Mouse (Mus musculus): Measurements from ENCODE around the gene Gm867.

Gene Gm867

DNA sequence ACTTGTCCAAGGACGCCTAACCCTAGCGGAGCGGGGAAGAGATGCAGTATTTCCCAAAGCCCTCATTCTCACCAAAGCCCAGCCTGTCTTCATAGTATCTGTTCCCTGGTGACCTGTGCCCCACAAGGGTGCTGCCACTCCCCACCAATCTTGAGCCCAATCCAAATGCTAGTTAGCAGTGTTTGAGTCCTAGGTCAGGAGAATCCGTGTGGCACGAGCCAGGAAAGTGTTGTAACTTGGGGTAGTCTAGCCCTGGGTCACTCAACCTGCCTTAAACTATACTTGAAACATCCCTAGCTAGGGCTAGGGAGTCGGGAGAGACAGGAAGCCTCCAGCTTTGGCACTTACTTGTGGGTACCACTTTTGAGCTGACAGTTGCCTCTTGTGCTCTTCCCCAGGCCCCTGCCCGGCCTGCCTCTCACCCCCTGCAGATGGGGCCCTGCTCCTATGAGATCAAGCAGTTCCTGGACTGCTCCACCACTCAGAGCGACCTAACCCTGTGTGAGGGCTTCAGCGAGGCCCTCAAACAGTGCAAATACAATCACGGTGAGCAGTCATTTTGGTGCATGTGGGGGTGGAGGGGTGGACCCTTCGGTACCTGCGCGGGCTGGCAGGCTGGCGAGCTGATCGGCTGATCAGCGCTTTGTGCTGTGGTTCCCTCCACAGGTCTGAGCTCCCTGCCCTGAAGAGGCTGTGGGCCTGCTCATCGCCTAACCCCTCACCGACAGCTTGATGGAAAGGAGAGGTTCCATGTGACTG is 3.4 kb downstream of the Gm867 start:
- no peak for DNase-seq

GRCm38 (mm10) chr10:75935680-75936541 is 4.6 kb downstream of the Gm867 start, which contains the start of gene Mmp11:
Mmp11 (minus strand) TSS chr10:75936496.
- DNase-seq: peak; percentile 82

DNA sequence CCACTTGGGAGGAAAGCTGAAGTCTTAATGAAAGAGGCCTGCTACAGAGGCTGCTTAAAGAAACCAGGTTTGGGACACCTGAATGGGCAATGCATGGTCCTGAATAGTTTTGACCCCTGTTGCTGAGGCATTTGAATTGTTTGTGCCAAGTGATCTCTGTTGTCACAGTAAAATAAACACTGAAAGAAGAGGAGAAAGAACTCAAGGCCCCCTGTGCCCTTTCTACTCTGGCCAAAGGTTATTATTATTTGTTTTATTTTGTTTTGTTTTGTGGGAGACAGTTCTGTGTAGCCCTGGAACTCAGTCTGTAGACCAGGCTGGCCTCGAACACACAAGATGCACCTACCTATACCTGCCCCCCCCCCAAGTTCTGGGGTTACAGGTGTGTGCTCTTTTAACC is 5.5 kb downstream of the Gm867 start:
- DNase-seq: no peak

GRCm38 (mm10) chr10:75932891-75933290 is 7.6 kb downstream of the Gm867 start, which contains the start of gene Chchd10:
Chchd10 (plus strand) TSS chr10:75933130.
- DNase-seq: no peak

- peak; percentile 56 for DNase-seq
These were observed 8.3 kb downstream of the Gm867 start for GRCm38 (mm10) chr10:75932081-75932678.

DNA sequence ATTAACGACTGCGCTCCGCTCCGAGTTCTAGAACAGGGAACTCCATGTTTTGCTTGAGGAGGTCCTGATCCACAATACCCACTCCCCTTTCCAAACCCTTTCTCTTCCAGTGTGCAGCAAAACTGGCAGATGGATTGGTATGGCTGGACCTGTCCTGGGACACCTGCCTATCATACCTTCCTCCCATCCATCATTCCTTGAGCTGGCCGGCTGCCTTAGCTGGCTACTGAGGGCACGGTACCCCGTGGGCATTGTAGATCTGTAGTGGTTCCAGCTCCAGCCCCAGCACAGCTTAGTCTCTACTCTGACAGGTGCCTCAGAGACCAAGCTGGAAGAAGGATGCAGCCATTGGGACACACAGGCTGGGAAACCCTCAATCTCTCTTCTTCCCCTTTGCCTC is 9.2 kb downstream of the Gm867 start:
- DNase-seq: no peak

DNA sequence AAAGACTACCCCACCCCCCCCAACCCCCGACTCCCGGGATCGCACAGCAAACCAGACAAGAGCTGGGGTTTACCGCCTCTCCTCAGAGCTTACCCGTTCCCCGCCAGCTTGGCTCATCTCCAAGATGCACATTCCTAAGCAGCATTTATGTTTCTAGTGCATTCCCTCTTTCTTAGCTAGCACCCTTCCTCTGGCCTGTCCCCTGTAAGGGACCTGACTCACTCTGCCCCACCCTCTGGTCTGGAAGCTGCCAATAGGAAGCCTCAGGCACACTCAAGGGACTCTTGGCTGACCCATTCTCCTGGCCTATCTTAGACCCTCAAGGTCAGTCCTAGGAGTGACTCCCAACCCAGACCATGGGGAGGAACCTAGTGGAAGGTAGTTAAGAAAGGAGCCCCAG is 10.2 kb downstream of the Gm867 start:
- peak; percentile 55 for DNase-seq

DNA sequence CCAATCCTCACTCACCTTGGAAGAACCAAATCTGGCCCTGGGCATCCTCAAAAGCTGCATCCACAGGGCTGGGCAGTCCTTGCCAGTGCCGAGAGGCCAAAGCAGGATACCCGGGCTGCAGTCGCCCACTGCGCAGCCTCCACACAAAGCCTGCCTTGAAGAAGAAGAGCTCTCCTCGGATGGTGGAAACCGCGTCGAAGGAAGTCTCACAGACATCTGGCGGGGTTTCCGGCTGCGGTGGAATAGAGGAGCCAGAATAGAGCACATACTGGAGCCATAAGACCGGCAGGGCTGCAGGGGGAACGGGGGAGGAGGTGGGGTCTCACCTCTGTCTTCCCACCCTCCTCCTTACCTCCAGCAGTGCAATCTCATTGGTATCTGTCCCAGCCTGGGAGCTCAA is 14.1 kb downstream of the Gm867 start:
- DNase-seq: no peak

GRCm38 (mm10) chr10:75924324-75924723 is 16.1 kb downstream of the Gm867 start:
- DNase-seq: peak; percentile 49

DNA sequence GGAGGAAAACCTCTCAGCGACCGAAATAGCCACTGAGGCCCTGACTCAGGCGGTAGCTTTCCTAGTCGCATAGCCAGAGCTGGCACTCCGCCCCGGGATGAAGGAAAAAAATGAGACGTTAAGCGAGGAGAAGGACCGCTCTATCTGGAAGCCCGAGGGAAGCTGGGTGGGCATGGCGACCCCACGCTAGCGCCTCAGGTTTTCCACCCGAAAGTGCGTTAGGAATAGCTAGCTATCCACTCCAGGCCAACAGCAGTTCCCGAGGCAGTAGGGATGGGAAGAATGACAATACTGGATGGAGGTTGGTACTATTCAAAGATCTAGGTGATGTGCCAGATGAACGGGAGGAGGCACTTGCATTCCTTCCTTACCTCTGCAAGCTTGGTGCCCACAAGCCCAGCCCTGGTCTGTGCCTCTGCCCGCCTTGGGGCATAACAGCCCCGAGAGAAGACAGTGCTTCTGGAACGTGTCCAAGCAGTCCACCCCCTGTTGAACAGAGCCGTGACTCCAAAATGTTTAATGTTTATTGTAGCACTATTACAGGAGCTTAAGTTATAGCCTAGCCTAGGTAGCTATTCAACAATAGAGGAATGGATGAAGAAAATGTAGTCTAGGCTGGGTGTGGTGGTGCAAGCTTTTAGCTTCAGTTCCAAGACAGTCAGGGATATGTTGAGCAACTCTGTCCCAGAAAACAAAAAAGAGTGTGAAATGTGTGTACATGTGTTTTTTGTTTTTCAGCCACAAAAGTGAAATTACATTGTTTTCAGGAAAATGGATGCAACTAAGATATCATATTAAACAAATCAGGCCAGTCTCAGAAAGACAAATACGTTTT is 18.5 kb downstream of the Gm867 start:
- no peak for DNase-seq

DNA sequence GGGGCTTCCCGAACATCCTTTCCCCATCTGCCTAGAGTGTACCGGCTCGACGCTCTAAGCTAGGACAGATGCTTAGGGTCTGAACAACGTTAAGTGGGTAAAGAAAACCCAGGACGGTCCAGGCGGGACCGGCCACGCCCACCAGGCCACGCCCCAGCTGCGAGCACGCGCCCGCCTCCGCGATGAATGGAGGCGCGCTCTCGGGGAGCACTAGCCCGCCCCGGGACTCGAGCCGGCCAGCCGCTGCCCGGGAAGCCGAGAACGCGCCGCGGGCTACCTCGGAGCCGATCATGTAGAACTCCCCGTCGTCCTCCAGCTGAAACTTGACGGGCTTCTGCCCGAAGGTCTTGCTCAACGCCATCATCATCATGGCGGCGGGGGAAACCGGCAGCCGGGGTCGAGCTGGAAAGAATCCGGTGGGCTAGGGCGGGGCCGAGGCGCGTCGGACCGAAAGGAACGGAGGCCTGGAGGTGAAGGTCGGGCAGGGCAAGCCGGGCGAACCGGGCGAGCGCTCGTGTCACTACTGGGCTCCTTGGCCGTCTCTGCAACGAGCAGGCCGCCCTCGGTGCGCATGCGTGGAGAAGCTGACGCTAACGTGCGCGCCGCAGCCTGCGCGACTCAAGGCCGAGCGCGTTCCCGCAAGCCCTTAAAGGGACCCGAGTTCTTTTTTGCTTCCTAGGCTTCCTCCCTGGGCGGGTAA is 19.3 kb downstream of the Gm867 start, which contains the start of gene Smarcb1:
Gene Smarcb1, minus strand, starts transcription at position 592 of the 700 bp plus-strand sequence.
- peak; percentile 97 for DNase-seq

GRCm38 (mm10) chr10:75919026-75919425 is 21.4 kb downstream of the Gm867 start:
- peak; percentile 74 for DNase-seq

DNA sequence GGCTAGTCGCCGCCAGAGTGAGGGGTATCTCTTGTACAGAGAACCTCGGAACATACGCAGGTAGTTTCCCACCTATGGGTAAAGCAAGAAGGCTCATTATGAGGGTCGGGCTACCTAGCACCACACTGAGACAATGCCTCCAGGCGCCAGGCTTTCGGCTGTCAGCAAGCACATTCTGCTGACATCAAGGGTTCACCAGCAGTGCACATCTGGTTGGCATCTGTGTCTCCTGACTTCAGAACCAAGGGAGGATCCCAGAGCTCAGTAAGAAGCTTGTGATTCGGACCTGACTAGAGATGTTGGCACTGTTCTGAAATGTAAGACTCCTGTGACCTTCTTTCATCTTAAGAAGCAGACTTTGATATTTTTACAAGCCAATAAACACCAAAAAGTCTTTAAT is 23.6 kb downstream of the Gm867 start:
- no peak for DNase-seq

DNA sequence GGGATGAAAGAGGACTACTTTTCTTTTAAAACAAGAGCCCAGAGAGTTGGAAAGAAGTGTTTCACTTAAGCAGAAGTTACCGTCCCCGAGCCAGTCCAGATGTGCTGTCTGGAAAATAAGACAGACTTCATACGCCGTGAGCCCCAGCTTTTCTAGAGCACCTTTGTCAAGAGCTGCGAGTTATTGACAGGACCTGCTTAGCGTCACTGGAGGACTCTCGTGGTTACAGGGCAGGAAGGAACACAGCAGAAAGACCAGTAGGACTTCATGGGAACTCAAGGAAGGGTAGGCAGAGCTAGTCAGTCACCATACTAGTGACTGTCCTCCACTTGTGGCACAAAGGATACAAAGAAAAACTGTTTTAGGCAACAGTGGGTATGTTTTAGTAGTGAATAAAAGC is 24.9 kb downstream of the Gm867 start:
- DNase-seq: peak; percentile 60

DNA sequence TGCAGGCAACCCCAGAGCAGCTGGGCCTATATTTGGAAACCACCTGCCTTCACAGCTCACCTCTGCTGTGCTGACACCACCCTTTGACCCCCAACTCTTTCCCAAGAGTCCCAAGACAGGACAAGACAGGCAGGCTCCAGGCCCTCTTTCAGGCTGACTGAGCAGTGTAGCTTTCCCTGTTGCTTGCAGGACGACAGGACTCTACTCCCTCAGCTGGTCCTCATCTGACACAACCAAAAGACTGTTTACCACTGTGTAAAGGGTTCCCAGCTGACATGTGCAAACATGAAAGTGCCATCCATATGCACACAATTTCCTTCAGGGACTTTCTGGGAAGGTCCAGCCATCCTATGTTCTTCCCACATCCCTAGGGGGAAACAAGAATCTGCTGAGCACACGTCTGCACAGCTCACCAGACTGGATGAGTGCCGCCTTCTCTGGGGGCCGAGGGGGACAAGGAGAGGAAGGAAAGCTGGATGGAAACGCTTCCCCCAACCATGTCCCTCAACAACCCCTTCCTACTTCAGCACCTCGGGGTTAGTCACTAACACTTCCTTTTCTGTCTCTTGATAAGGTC is 27.4 kb downstream of the Gm867 start:
- no peak for DNase-seq

- DNase-seq: no peak
These were observed 29.8 kb downstream of the Gm867 start for GRCm38 (mm10) chr10:75910698-75911097.

DNA sequence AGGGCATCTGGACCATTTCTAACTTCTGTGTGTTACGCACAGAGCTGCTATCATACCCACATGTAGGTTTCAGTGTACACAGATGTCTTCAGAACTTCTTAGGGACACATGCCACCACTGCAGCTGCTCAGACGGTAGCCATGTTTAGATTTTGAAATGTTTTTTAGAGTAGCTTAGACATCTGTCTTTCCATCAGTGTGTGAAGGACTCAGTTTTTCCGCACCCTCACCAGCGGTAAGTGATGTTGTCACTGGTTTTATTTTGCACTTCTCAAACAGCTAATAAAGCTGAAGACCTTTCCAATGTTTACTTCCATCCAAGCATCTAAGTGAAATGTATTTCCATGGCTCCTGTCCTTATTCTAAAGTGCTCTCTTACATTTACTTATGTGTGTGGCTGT is 33.6 kb downstream of the Gm867 start:
- no peak for DNase-seq

DNA sequence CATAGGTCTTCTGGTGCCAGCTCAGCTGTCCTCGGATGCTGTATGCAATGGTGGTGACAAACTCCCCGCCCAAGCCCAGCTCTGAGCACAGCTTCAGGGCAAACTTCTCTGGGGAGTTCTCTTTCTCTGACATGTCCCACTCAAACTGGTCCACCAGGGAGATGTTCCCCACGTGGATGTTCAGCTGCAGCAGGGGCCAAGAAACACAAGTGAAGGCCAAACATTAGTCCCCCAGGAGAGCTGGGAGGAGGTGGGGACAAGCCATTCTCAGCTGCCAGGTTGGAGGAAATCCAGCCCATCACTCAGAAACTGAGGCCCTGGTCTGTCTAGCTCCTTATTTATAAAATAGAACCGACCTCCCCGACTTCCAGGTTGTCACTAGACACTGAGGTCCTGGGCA is 36.1 kb downstream of the Gm867 start:
- no peak for DNase-seq

DNA sequence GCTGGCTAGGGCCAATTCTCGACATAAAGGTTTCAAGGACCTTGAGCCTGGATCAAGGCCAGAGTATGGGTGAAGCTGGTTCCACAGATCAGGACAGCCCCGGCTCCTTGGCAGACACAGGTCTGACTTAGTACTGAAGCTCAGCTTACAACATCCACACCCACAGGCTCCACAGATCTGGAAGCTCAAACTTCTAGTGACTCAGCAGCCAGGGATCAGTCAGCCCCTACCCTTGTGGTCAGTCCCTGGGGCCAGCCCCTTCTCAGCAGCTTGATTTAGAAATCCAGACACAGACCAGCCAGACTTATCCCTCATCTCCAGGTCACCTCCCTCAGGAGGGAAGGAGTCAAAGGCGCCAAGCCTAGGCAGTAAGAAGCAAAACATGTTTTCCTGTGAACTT is 41.6 kb downstream of the Gm867 start:
- DNase-seq: peak; percentile 71

- DNase-seq: no peak
These were observed 42.4 kb downstream of the Gm867 start for GRCm38 (mm10) chr10:75898039-75898564.

DNA sequence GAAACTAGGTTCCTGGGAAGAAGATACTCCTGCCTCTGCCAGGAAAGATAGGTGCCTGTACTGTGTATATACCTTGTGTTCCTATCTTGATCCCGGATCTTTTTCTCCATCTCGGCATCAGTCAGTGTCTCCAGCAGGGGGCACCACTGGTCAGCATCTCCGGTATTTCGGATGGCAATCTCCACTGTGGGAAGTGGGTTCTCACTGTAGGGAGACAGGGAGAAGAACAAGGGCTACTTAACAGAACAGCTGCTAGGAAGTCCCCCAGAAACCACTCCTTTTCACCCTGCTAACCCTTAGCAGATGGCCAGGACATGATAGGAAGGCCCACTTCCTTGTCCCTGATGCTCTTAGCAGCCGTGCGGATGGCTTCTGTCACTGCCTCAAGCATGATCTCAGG is 43.1 kb downstream of the Gm867 start:
- DNase-seq: peak; percentile 91

All from lung, postnatal 36 days (tissue).